Mouse (Mus musculus) bone marrow macrophage, adult 2 months (primary cell): ENCODE data around the gene Mael. TPM values are rescaled to one million over a fixed set of nuclear protein-coding genes. Genes with fewer than 3 reads are reported as not detected.
A peak's percentile ranks its signal among the peaks of the same experiment; 100 is the strongest.

Experiments used
- H3K27ac ChIP-seq: 2 replicates; pipeline ENCODE4 v1.5.1; 2012; ENCODE audit warnings: low read depth, low read length; ENCODE audit not compliant: insufficient read depth
- H3K4me1 ChIP-seq: 2 replicates; pipeline ENCODE4 v1.6.1; 2012; ENCODE audit warnings: low read length; ENCODE audit not compliant: control insufficient read depth, insufficient read depth
- H3K4me3 ChIP-seq: 2 replicates; pipeline ENCODE4 v1.5.1; 2012; ENCODE audit warnings: mild to moderate bottlenecking, low read length, moderate library complexity; ENCODE audit not compliant: insufficient read depth
- CTCF ChIP-seq: IDR thresholded peaks from 2 replicates; pipeline ENCODE4 v1.5.1; 2012; ENCODE audit warnings: low read depth, mild to moderate bottlenecking, low read length, moderate library complexity
- POLR2A ChIP-seq: IDR thresholded peaks from 2 replicates; pipeline ENCODE4 v1.6.1; 2012; ENCODE audit warnings: mild to moderate bottlenecking, low read depth, low read length, borderline replicate concordance
- polyA plus RNA-seq: library from polyadenylated mRNA; stranded (reverse); fragments of >200 nt; gene quantifications from 2 replicates; pipeline ENCODE4 v1.2.4, GENCODE M21; 2012; ENCODE audit not compliant: missing spikeins, insufficient read depth, insufficient read length

The Mael gene
- polyA plus RNA-seq, 1 experiment, result not detected

DNA sequence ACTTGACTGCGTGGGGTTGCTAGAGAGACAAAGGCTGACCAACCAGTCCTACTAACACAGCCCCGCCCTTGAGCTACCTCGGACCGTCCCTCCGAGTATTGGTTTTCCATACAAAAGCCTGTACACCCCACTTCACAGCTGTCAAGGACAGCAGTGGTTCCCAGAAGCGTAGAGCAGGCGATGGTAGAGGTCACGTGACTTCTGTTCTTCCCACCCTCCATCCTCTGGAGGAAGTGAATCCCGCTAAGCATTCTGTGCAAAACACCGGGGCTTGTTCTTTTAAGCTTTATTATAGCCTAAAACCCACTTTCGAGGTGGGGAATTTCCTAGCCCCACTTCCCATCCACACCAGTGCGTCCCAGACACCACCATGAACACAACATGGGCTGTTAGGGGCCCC, 80.8 kb downstream of the Mael start:
- no peak overlapping the region for H3K4me3 ChIP-seq
- TF ChIP-seq POLR2A (no peak), CTCF (no peak)
- no peak overlapping the region for H3K27ac ChIP-seq
- H3K4me1 ChIP-seq, result 0 out of 2 replicates have a peak, but pooled peaks cover 2% of the 10 kb centered on the region

DNA sequence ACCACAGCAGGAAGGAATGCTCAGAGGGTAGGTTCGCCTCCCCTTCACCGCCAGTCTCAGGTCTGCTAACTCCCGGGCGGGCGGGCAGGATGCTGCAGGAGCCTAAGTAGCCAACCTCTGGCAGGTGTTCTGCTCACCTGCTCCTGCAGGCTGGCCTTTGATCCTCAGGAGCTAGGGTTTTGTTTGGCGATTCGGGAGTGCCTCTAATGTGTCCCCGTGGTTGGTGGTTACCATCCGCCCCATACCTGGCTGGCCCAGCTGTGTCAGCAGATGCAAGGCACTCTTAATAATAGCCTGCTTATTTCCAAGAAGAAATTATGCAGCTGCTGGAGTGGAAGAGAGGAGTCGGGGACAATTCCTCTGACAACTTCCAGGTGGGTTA, 83.4 kb downstream of the Mael start:
- 0 out of 2 replicates have a peak, but pooled peaks cover 2% of the 10 kb centered on the region for H3K4me1 ChIP-seq
- no peak for TF ChIP-seq CTCF
- no peak for TF ChIP-seq POLR2A

DNA sequence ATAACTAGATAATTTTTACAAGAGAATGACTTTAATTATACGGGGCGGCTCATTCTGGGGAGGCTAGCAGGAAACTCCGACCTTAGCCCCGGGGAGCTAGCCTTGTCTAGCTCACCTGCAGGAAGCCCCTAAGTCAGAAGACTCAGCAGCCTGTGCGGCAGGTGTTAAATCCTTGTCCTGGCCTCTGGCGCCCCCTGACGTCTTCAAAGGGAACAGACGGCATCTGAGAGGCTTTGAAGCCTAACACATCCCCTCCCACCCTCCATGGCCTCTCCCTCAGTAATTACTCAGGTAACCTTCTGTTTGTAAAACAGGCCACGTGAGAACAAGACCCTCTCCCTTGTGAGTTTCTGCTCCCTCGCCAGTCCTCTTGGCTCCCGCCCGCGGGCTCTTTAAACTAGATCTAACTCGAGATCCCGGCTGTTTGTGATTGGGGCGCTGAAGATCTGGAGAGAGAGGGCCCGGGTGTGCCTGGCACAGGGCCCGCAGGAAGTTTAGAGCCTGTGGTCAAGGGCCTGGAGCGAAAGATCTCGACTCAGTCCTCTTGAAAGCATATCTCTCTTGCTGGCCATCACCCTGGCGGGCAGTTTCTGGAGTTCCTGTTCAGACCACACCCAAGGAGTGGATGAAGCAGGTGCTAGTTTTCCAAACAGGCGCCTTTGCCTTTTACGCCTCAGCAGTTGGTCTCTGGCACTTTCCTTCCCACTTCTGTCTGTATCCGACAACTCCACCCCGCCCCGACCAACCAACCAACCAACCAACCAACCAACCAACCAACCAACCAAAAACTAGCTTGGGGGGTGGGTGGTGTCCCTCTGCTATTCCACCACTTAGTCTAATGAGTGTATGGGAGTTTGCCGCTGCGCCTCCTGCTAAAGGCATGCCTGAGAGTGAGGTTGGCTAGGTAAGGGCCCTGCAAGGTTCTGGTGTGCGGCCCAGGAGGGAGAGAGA, 84.1 kb downstream of the Mael start:
- Histone ChIP-seq H3K4me3 (no peak overlapping the region), H3K27ac (no peak overlapping the region), H3K4me1 (0 out of 2 replicates have a peak, but pooled peaks cover 2% of the 10 kb centered on the region)
- TF ChIP-seq CTCF, result peak; percentile 92
- TF ChIP-seq POLR2A, result no peak

More for the DNA sequence above, 83.4 kb downstream of the Mael start:
- Histone ChIP-seq H3K4me3 (no peak overlapping the region), H3K27ac (no peak overlapping the region)

DNA sequence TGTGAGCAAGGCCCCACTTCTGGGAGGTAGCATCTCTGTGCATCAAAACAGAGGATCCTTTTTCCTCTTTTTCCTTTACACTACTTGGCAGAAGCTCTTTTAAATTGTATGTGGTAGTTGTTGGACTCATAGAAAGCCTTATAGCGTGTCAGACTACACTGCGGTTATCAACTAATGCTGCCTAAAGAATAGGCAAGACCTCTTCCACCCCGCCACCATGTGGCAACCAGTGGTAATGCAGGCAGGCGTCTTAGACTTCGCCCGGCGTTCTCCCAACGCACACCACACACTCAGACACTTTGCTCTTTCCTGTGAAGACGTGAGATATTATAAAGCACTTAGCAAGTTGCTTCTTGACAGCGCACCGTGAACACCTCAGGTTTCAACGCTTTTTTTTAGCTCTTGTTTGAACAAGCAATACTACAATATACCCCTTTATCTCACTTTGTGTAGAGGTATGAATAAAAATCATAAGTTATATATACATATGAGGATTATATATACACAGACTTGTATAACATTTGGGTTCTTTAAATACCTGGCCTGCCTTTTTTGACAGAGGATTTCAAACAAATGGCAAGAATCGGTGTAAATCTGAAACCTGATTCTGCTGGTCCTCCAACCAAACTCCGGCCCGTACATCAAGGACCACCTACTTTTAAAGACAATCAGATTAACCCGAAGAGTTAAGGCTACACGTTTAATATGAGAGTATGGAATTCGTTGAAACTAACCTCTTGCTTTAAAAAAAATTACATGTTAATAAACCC, 85.0 kb downstream of the Mael start:
- Histone ChIP-seq H3K4me3 (no peak overlapping the region), H3K4me1 (0 out of 2 replicates have a peak, but pooled peaks cover 2% of the 10 kb centered on the region), H3K27ac (no peak overlapping the region)
- TF ChIP-seq CTCF (peak; percentile 69), POLR2A (no peak)

DNA sequence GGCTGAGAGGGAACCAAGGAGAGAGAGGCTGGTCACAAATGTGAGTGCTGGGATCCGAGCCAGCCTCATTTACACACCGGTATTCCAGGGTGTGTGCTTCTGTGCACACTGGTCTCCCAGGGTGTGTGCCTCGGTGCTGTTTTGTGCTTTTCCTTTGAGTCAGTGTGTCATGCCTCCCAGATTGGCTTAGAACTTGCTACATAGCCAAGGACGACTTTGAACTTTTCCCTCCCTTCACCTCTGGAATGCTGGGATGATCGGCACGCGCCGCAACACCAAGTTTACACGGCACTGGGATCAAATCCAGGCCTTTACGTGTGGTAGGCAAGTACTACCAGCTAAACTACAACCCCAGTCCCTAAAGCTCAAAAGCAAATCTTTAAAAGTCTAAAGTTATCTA, 86.5 kb downstream of the Mael start:
- Histone ChIP-seq H3K4me1 (0 out of 2 replicates have a peak, but pooled peaks cover 2% of the 10 kb centered on the region), H3K4me3 (no peak overlapping the region), H3K27ac (no peak overlapping the region)
- TF ChIP-seq POLR2A (no peak), CTCF (no peak)

DNA sequence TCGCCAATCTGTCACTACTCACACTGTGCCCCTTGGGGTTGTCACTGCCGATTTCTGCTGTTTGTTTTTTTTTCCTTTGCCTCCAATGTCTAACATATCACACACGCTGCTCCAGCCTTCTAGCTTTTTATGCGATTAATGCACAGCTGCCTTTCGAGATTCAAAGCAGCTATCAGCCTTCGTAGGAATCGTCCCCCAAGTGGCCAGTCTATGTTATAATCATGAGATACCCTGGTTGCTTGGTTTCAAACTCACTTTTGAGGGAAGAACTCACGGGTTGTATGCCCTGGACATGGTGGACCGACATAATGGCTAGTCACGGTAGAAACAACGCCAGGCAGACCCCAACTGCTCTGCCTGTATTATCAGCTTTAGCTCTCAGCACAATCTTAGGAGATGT, 87.2 kb downstream of the Mael start:
- TF ChIP-seq CTCF, result no peak
- no peak for TF ChIP-seq POLR2A
- Histone ChIP-seq H3K27ac (no peak overlapping the region), H3K4me1 (peaks cover 4% of the 10 kb centered on the region; the same call in 1 of the 2 replicates), H3K4me3 (no peak overlapping the region)

Other genes starting within 250 kb of the Mael start
- 10.0 and 12.3 TPM in 2 replicates for gene Pou2f1, start 236.1 kb downstream of the Mael start, polyA plus RNA-seq
- gene Dusp27, start 110.8 kb downstream of the Mael start, polyA plus RNA-seq, result not detected in 2 replicates
- gene Gpa33, start 108.5 kb downstream of the Mael start, polyA plus RNA-seq, result not detected in 2 replicates
- gene Ildr2, start 15.4 kb upstream of the Mael start, polyA plus RNA-seq, result 0.16 TPM in 1 of 2 replicates, not detected in the other
- gene Tada1, start 140.3 kb upstream of the Mael start, polyA plus RNA-seq, result 24.4 and 26.0 TPM in 2 replicates
- 7.7 and 8.4 TPM in 2 replicates for gene Pogk, start 171.1 kb upstream of the Mael start, polyA plus RNA-seq